Mouse (Mus musculus): ENCODE measurements around the gene Ifrd2. TPM values are rescaled to one million over a fixed set of nuclear protein-coding genes. Genes with fewer than 3 reads are reported as not detected.

Gene Ifrd2
- polyA plus RNA-seq, 1 experiment from 2014 or later = 43.6 TPM

DNA sequence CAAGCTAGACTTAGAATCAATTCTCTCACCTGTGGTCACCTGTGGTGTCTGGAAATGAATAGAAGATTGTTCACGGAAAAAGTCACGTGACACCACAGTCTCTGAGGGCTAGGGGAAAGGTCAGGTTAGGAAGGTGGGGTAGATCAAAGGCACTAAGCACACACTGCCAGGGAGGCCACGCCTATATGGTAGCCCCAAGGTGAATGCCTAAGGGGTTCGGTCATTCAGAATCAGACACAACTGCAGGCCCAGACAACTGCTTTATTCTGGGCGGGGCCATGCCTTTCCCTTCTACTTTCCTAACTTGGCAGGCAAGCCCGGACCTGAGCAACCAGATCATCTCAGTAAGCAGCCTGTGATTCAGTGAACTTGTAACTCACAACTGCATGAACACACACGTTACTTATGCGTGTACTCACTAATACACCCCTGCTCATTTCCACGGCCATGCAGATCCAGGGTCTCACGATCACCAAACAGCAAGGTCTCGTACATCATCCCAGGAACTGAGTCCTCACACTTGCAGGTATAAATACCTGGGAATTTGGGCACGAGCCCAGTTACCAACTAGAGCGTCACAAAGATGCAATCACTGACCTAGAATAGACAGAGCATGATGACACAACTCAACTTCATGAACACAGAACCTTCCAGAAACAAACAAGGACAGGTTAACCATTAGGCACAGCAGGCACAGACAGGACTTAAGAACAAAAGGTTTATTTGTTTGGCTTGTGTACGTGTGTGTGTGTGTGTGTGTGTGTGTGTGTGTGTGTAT, 11.7 kb upstream of the Ifrd2 start:
- DNase-seq (ENCODE audit: low spot score) = no peak

DNA sequence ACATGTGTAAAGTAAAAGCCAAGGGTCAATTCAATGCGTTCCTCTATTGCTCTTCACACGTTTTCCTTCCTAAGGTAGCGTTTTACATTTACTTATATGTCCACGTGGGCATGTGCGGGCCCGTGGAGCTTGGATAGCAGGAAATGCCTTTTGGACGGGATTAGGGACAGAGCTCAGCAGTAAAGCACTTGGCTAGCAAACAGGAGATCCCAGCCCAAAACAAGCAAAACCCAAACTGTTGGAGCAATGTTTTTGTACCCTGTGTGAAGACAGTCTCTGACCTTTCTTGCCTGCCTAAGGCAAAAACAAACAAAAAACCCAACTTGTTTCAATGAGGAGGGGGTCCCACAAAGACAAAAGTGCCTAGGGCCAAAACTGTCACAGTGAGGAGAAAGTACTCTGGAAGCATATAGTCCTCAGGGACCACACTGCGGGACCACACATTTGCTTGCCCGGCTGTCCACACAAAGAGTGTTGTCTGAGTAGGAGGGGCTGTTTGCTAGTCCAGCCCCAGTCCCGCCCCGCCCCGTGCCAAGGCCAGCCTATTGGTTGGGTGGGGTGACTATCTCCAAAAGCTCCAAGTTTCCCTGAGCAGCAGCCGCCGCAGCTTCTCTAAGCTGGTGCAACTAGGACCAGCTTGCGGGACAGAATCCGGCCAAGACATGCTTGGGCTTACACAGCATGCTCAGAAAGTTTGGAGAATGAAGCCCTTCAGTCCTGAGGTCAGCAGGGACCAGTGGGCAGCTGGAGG, 10.9 kb upstream of the Ifrd2 start, which contains the start of gene Hyal1:
TSS of gene Hyal1 (plus strand) at position 571 of the 751 bp plus-strand sequence.
- DNase-seq (ENCODE audit: low spot score) = no peak

DNA sequence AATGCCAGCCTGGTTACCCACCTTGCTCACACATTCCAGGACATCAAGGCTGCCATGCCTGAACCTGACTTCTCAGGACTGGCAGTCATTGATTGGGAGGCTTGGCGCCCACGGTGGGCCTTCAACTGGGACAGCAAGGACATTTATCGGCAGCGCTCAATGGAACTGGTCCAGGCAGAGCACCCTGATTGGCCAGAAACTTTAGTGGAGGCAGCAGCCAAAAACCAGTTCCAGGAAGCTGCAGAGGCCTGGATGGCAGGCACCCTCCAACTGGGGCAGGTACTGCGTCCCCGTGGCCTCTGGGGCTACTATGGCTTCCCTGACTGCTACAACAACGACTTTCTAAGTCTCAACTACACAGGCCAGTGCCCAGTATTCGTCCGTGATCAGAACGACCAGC, 9.6 kb upstream of the Ifrd2 start:
- no peak for DNase-seq (ENCODE audit: low spot score)

DNA sequence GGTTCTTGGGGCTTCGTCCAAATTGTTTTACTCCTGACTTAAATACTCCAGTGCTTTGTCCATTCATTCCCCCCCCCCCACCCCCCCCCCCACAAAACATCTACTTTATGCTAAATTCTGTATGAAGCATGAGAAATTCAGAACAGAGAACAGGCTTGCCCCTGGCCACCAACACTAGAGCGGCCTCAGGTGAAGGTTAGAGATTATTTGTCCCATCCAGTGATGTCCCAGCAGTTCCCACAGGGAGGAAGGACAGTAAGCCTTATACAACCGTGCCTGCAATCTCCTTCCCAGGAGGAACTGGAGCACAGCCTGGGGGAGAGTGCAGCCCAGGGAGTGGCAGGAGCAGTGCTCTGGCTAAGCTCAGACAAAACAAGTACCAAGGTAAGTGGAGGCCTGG, 8.9 kb upstream of the Ifrd2 start, which contains the start of gene Naa80:
TSS of gene Naa80 (plus strand) at position 301 of the 400 bp plus-strand sequence.
- DNase-seq (ENCODE audit: low spot score) = no peak

DNA sequence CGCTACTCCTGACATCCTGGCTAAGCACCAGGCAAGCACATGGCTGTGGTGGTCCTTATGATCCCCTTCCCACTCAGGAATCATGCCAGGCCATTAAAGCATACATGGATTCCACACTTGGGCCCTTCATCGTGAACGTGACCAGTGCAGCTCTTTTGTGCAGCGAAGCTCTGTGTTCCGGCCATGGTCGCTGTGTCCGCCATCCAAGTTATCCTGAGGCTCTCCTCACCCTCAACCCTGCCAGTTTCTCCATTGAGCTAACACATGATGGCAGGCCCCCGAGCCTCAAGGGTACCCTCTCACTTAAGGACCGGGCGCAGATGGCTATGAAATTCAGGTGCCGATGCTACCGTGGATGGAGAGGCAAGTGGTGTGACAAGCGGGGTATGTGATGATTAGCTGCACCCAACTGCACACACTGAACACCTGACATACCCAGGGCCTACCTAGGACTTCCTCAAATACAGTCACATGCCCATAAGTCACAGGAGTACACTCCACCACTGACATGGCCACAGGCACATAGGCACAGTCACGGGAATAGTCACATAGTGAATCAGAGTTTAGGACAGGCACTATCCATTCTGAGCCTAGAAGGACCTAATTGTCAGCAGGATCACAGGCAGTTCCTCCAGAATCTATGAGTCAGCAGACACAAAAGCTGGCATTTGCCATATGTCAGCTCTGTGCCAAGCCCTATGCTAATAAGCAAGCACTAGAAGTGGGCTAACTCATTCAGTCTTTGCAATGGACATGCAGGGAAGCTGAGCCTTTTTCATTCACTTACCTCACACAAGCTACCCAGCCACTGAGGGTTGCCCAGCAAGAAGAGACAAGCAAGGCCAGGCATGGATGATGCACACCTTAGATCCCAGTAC, 8.2 kb upstream of the Ifrd2 start:
- DNase-seq (ENCODE audit: low spot score) = no peak

DNA sequence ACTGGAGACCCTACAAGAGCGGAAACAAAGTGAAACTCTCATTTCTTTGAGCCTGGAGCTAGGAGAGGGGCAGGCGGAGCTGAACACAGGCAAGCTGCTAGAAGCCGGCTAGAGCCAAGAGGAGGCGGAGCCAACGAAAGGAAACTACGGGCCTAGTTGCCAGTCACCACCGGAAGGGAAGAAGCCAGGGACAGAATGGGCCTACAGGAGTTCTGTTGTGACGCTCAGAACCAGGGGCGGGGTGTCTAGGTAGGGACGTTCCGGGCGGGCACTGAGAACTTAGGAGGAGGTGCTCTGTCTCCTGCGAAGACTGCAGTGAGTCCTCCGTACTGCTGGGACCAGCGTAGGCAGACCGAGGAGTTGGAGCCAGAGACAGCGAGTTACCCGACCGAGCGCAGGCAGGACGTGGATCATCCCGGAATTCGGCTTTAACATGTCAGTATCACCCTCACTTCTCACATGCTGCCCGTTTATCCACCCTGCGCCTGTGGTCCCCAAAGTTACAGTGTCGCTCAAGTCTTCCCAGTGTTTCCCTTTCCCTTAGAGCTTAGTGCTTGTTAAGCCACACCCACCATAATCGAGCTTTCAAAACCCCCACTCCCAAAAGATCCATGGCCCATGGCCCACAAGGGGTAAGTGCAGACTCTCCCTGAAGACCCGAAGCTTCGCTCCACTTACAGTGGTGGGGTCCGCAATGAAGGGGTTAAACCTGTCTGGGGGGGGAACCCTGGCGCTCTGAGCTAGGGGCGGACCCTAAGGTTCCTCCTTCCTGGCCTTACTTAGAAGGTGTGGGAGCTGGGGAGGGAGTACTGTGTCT, 6.7 kb upstream of the Ifrd2 start, which contains the start of gene Hyal3:
TSS of gene Hyal3 (plus strand) at position 318 of the 817 bp plus-strand sequence.
- DNase-seq (ENCODE audit: low spot score) = peak; percentile 88

DNA sequence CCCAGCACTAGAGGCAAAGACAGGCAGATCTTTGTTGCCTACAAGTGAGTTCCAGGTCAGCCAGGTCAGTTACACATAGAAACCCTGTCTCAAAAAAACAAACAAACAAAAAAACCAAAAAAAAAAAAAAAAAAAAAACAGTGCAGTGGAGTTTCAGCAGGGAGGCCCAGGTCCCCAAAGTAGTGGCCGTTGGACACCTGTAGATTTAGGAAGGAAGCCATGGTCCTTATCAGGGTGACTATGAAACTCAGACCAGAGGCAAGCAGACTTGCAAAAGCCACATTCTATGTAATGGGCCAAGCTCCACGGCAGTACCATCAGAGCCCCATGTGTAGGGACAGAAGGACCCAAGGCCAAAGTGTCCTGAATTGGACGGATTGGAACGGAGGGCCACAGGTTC, 5.9 kb upstream of the Ifrd2 start:
- DNase-seq (ENCODE audit: low spot score) = no peak

DNA sequence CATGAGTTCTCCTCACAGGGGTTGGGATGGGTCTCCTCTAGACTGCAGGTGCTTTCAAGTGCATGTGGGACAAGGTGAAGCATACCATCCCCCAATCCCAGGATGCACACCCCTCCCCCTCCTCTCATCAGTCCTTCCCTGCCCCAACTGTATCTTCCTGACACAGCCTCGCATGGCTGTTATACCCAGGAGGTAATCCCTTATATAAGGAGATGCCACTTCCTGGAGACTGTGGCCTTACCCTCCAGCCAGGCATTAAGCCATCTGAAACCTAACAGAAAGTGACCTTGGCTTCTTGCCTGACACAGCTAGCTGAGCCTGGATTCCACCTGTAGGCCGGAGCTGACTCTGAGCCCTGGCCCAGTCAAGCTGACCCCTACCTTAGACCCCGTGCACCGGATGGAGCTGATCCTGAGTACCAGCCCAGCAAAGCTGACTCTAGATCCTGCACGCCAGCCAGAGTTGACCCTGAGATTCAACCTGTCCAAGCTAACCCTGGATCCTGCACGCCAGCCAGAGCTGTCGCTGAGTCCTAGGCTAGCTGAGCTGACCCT, 4.9 kb upstream of the Ifrd2 start:
- no peak for DNase-seq (ENCODE audit: low spot score)

DNA sequence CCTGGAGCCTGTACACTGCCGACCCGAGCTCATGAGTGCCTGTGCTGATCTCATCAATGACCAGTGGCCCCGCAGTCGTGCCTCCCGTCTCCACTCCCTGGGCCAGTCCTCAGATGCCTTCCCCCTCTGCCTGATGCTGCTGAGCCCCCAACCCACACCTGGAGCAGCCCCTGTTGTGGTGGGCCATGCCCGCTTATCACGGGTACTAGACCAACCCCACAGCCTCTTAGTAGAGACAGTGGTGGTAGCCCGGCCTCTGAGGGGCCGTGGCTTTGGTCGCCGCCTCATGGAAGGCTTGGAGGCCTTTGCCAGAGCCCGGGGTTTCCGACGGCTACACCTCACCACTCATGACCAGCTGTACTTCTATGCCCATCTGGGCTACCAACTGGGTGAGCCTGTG, 4.3 kb upstream of the Ifrd2 start:
- no peak for DNase-seq (ENCODE audit: low spot score)

DNA sequence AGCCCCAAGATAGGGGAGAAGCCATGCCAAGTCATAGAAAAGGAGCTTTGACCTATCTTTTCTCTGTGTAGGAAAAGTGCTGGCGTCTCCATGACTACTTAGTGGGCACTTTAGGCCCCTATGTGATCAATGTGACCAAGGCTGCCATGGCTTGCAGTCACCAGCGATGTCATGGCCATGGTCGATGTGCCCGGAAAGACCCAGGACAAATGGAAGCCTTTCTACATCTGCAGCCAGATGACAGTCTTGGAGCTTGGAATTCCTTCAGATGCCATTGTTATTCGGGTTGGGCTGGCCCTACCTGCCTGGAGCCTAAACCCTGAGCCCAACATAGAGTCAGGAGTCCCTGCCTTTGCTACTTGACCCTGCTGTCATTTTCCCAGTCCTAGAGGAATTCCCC, 938 bp upstream of the Ifrd2 start:
- DNase-seq (ENCODE audit: low spot score) = no peak

DNA sequence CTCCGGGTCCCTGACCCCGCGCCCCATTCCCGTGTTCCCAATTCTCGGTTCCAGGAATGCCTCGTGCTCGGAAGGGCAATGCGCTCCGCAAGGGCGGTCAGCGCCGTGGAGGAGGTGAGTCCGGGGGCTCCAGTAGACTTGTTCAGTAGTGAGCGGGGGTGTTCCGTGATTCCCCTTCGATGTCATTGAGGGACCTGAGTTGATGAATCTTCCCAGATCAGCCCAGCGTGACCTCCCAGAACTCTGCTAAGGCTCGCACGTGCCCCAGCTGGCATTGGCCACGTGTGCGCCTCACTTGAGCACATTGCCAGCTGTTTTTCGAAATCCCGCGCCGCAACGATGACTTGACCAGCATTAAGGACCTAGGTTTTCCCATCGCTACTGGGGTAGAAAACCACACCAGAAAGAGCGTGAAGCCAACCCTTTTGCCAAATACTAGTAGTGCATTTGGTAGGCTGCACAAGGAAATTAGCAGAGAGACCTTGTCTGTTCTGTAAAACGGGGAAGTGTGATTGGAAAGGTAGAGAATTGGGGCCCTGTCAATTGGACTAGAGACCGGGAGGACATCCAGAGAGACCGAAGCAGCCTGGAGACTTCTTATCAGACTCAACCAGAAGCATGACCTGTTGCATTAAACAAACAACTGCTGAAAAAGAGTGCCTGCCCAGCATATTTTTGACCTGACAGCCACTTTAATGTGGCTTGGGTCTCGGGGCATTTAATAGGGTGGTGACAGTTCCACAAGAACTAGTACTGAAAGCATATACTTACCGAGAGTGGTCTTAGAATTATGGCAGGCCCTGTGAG, 594 bp downstream of the Ifrd2 start:
- no peak for DNase-seq (ENCODE audit: low spot score)

DNA sequence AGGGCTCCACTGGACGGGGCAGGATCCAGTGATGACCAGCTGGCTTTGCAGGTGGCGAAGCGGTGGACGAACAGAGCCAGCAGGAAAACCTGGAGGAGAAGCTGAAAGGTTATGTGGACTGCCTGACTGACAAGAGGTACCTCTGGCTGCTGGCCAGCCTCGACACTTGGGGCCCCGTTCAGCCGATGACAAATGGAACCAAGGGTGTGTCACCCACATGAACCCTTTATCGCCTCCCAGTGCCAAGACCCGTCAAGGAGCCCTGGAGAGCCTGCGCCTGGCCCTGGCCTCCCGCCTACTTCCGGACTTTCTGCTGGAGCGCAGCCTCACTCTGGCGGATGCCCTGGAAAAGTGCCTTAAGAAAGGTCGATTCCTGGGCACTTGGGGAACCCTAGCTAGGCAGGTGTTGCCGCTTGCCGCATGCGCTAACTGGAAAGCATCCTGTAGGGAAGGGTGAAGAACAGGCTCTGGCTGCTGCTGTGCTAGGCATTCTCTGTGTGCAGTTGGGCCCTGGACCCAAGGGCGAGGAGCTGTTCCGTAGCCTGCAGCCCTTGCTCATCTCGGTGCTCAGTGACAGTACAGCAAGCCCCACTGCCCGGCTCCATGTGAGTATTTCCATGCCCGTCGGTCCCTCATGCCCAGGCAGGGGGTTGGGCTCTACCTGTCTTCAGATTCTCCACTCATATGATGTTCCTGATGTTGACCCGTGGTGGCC, 2.8 kb downstream of the Ifrd2 start:
- no peak for DNase-seq (ENCODE audit: low spot score)

DNA sequence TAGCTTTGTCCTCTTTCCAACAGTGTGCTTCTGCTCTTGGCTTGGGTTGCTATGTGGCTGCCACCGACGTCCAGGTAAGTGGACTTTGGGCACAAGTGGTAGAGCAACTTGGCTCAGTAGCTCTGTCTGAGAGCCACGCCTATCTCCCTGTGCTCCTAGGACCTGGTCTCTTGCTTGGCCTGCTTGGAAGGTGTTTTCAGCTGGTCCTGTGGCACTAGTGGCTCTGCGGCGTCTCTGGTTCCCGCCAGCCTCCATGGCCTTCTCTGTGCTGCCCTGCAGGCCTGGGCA, 3.3 kb downstream of the Ifrd2 start:
- DNase-seq (ENCODE audit: low spot score) = no peak

DNA sequence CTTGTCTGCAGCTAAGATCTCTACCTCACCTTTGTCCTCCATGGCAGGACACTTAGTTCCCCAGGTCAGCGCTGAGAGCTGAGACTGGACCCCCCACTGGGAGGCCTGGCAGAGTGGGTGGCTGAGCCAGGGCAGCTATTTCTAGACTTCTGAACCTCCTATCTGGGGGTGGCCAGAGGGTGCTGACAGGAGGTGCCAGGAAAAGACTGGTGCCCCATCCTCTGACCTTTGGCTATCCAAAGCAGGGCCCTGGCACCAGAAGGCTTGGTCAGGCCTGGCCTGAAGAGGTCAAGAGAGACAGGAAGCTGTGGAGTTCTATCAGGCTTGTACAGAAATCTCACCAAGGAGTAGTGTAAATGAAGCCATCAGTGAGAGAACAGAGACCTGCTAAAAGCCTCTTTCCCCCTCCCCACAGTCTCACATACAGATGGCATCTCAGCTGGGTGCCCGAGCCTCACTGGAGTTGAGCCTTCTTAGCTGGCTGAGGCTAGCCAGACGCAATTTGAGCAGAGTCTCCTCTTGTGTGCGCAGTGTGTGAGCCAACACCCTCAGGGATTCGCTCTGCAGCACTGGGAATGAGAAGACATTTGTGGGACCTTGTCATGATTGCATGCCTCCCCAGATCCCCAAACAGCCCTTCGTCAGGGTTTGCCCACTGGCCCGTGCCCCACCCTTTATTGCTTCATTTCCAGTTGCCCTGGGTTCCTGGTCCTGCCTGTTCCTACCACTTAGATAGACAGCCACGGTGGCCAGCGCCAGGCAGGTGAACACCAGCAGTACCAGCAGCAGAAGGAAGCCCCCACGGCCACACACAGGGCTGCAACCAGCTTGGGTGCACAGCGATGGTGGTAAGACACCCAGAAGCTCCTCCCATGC, 5.9 kb downstream of the Ifrd2 start:
- DNase-seq (ENCODE audit: low spot score) = no peak

DNA sequence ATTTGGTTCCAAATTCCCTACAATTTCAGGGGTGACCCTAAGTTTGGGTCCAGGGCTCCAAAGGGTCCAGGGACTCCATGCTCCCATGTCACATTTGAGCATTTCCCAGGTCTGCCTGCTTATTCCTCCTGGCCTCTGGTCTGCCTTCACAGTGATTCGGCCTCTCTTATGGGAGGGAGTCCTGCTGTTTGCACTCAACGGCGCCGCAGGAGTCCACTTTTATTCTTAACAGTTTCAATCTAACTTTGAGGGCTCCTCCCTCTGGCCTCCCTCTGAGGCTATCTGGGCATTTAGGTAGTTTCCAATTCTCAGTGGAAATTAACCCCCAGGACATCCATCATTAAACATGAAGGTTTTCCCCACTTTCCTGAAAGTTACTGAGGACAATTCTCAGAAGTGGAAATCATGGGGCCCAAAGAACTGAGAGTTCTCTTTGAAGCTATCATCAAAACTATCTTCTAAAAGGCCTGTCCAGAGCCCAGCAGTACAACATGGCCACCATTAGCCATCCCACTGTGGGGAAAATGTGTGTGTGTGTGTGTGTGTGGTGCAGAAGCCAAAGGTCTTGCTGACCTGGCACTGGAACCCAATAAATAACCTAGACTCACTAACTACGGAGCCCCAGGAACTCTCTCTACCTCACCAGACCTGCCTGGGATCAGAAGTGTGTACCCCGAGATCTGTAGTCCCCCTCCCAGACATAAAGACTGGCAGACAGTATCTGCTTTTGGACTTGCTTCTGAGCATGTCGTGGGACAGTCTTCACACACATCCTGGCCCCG, 7.0 kb downstream of the Ifrd2 start:
- no peak for DNase-seq (ENCODE audit: low spot score)

DNA sequence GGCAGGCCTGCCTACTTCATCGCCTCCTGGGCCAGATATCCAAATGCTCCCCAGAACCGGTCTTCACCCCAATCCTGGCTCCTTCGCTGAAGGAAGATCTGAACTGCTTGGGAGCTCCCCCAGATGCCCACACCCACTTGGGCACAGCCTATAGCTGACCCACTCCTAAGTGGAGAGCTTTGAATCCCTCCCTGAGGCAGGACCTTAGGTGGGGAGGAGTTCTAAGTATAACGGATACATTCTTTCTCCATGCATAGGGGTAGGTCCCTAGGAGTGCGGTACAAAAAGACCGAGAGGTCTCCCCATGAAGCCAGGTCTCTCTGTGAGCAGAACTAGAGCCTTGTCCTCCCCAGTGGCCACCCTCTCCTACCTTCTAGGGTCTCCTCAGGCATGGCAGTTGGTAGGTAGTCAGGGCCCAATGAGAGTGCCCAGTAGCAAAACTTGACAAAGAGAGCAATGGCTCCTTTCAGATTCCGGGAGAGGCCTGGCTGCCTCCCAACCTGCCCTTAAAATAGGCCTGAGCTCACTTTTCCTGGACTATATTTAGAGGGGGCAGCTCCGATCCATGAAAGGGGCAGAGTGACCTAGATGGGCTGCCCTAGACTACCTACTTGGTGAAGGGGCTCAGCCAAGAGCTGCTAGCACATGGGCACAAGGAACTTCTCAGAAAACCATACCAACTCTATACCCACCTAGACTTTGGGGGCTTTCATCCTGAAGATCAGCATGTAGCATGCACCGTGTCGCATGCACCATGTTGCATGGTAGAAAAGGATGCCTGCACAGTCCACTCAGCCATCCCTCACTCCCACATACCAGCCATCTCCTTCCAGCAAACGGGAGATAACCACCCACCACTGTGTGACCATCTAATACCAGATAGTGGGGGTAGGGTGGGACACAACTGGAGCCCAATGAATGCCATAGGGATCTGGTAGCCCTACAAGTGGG, 9.5 kb downstream of the Ifrd2 start:
- DNase-seq (ENCODE audit: low spot score) = no peak

Data from thymus, postnatal 0 days (tissue).